In genomic region chr11:95098346-95099095, GRCm38 (mm10) we compare ENCODE assay signal across 1 mouse cellular context.
TF ChIP-seq lines count a peak whose summit lies in the region.

No protein-coding gene starts in this region.

TF ChIP-seq in CH12.LX, 34 proteins besides CTCF, POLR2A, EP300 and RAD21:
- TF ChIP-seq TCF12 (IDR thresholded peaks at IDR 0.05; ENCODE audit: low read depth, low read length) (peak; percentile 38; the same call in 1 of the 2 replicates), MAX (IDR thresholded peaks at IDR 0.05; ENCODE audit: low read length) (no peak), SIN3A (IDR thresholded peaks at IDR 0.05; ENCODE audit: low read length) (no peak), ZNF384 (IDR thresholded peaks at IDR 0.05; ENCODE audit: low read depth, low read length) (peak; percentile 95)
TF ChIP-seq in CH12.LX: peak in this region for 2.
